Mouse (Mus musculus): Measurements from ENCODE around the gene Adal.

The Adal gene

DNA sequence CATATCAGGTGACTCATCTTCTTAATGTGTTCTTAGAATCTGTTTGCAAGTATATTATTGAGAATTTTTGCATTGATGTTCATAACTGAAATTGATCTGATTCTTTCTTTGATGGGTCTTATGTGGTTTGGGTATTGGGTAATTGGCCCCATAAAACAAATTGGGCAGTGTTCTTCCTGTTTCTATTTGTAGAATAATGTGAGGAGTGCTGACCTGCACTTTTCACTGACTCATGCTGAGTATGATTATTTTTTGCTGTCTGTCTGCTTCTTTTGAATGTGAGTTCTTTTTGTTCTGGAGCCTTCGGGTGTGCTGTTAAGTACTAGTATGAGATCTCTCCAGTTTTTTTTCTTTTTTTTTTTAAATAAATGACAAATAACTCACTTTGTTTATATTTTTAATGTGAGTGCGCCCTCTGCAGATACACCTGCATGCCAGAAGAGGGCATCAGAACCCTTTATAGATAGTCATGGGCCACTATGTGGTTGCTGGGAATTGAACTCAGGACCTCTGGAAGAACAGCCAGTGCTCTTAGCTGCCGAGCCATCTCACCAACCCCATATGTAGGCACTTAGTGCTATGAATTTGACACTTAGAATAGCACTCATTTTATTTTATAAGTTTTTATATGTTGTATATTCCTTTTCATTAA is 38.7 kb downstream of the Adal start:
- no peak for DNase-seq (ENCODE audit: low read depth, low spot score)

DNA sequence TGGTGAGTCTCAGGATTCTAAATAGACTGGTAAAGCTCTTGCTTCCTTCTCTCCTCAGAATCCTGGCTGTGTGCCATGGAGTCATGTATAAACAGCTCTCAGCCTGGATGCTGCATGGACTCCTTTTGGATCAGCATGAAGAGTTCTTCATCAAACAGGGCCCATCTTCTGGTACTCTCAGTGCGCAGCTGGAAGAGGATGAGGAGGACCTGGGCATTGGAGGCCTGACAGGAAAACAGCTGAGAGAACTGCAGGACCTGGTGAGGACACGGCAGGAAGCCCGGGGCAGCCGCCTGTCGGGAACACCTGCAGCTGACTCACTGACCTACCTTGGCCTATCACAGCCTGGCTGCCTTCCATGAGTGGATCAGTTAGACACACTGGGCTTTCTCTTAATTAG is 43.2 kb downstream of the Adal start:
- DNase-seq (ENCODE audit: low read depth, low spot score): no peak

- DNase-seq (ENCODE audit: low read depth, low spot score): no peak
Measured at GRCm38 (mm10) chr2:121184142-121184541, 43.9 kb downstream of the Adal start.

GRCm38 (mm10) chr2:121188530-121188929 is 48.3 kb downstream of the Adal start:
- no peak for DNase-seq (ENCODE audit: low read depth, low spot score)

DNA sequence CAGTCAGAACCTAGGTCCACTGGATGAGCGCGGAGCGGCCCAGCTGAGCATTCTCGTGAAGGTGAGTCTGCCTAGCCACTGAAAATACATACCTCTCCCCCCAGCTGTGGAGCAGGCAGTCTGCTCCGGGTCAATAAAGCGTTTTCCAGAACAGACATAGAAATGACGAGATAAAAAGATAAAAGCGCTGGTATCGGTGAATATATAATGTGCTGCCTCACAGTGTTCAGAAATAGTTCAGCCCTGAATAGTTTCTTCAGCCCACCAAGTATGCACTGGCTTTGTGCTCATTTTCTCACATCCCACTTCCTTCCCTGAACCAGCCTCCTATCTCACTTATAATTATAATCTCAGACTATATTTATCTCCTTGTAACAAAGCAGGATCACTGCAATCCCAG is 55.2 kb downstream of the Adal start:
- no peak for DNase-seq (ENCODE audit: low read depth, low spot score)

- DNase-seq (ENCODE audit: low read depth, low spot score): no peak
Measured at GRCm38 (mm10) chr2:121204276-121204675, 64.0 kb downstream of the Adal start.
